Mouse (Mus musculus) lung, postnatal 0 days (tissue): ENCODE results near the gene Cd4. TPM values are rescaled to one million over a fixed set of nuclear protein-coding genes. Genes with fewer than 3 reads are reported as not detected.

Experiments
- ATAC-seq: fragments of 200-750 bp; cut with Nextera tagmentation; 2 replicates; pipeline ENCODE4 v1.8.0; 2017; ENCODE audit warnings: moderate library complexity
- DNase-seq: peaks from one replicate; pipeline ENCODE4 v3.0.0-alpha.2; 2016; ENCODE audit warnings: low spot score
- H3K27ac ChIP-seq: fragments of 300-500 bp; sonication (generic); 2 replicates; pipeline ENCODE4 v1.5.1; 2014; ENCODE audit warnings: antibody characterized with exemption, mild to moderate bottlenecking, low read length, mixed read lengths
- H3K27me3 ChIP-seq: fragments of 300-500 bp; sonication (generic); replicated peaks from 2 replicates; pipeline ENCODE4 v1.6.1; 2014; ENCODE audit warnings: low read length, mixed read lengths; ENCODE audit not compliant: insufficient read depth
- H3K36me3 ChIP-seq: fragments of 300-500 bp; sonication (generic); 2 replicates; pipeline ENCODE4 v1.6.1; 2014; ENCODE audit warnings: low read length, mixed read lengths; ENCODE audit not compliant: insufficient read depth
- H3K4me1 ChIP-seq: fragments of 300-500 bp; sonication (generic); 2 replicates; pipeline ENCODE4 v1.6.1; 2014; ENCODE audit warnings: antibody characterized with exemption, low read depth, low read length, mixed read lengths; ENCODE audit not compliant: insufficient read depth
- H3K4me2 ChIP-seq: fragments of 300-500 bp; sonication (generic); replicated peaks from 2 replicates; pipeline ENCODE4 v1.6.1; 2014; ENCODE audit warnings: low read depth, mild to moderate bottlenecking, low read length, moderate library complexity, mixed read lengths
- H3K4me3 ChIP-seq: fragments of 300-500 bp; sonication (generic); 2 replicates; pipeline ENCODE4 v1.5.1; 2014; ENCODE audit warnings: low read depth, low read length
- H3K9ac ChIP-seq: fragments of 300-500 bp; sonication (generic); replicated peaks from 2 replicates; pipeline ENCODE4 v1.6.1; 2014; ENCODE audit warnings: low read depth, mild to moderate bottlenecking
- H3K9me3 ChIP-seq: fragments of 300-500 bp; sonication (generic); 2 replicates; pipeline ENCODE4 v1.6.1; 2016; ENCODE audit warnings: low read length, mixed read lengths
- CTCF ChIP-seq: IDR thresholded peaks from 2 replicates; pipeline ENCODE4 v1.5.1; 2016; ENCODE audit warnings: antibody characterized with exemption, mild to moderate bottlenecking
- EP300 ChIP-seq: IDR thresholded peaks from 2 replicates; pipeline ENCODE4 v1.6.1; 2016; ENCODE audit warnings: antibody characterized with exemption, mild to moderate bottlenecking, control low read depth
- WGBS: fragments of 180-500 bp; shearing (Covaris S2); extraction: QIAGEN DNeasy Blood & Tissue Kit; methylation state at CpG from one replicate; pipeline ENCODE4 v1.1.7; 2014; 5-methylcytosine and 5-hydroxymethylcytosine counted together
- polyA plus RNA-seq: library from polyadenylated mRNA; unstranded; fragments of >200 nt; fragmentation: Nextera tagmentation; extraction: Ambion mirVana; gene quantifications from 2 replicates; pipeline ENCODE4 v1.2.1, GENCODE M21; 2015

The Cd4 gene
- polyA plus RNA-seq, 1 experiment from 2014 or later, result 0.10 TPM

- no peaks in the 10 kb centered on the region for H3K9me3 ChIP-seq
Observed at GRCm38 (mm10) chr6:124829799-124830700, 58.0 kb downstream of the Cd4 start.

GRCm38 (mm10) chr6:124828868-124829798 is 58.9 kb downstream of the Cd4 start, which contains the start of the genes Usp5 and Cdca3:
Gene Usp5, minus strand, starts transcription at chr6:124829484.
Gene Cdca3, plus strand, starts transcription at chr6:124829547.
- under 1% methylated on average over 55 of the region's 55 CpGs for WGBS
- H3K4me3 ChIP-seq, result peak within 1 kb of the TSS; percentile 71
- no peaks in the 10 kb centered on the region for H3K27me3 ChIP-seq
- peaks cover 19% of the 10 kb centered on the region for H3K36me3 ChIP-seq
- no peaks in the 10 kb centered on the region for H3K9me3 ChIP-seq
- H3K27ac ChIP-seq, result peak within 1 kb of the TSS; percentile 82
- peaks cover 8% of the 10 kb centered on the region; the same call in 1 of the 2 replicates for H3K4me1 ChIP-seq
- DNase-seq (peak; percentile 100), ATAC-seq (peak; percentile 92)
- peak within 1 kb of the TSS; percentile 74 for H3K4me2 ChIP-seq
- H3K9ac ChIP-seq, result peak within 1 kb of the TSS; percentile 42
- no peak for TF ChIP-seq EP300
- TF ChIP-seq CTCF, result peak; percentile 57

More at GRCm38 (mm10) chr6:124829799-124830700, 58.0 kb downstream of the Cd4 start:
- ATAC-seq, result peak; percentile 82
- Histone ChIP-seq H3K36me3 (peaks cover 12% of the 10 kb centered on the region), H3K27ac (peak overlapping the region; percentile 82), H3K4me2 (peak overlapping the region; percentile 74), H3K27me3 (no peaks in the 10 kb centered on the region), H3K4me3 (peak overlapping the region; percentile 71), H3K9ac (peak overlapping the region; percentile 42), H3K4me1 (peaks cover 8% of the 10 kb centered on the region; the same call in 1 of the 2 replicates)
- WGBS, result under 1% methylated on average over 38 of the region's 38 CpGs
- peak; percentile 34 for TF ChIP-seq CTCF
- TF ChIP-seq EP300, result peak; percentile 53; the same call in 1 of the 2 replicates
- peak; percentile 98 for DNase-seq

- peak; percentile 51 for DNase-seq
- Histone ChIP-seq H3K36me3 (peaks cover 29% of the 10 kb centered on the region), H3K27ac (0 out of 2 replicates have a peak overlapping the region, but pooled peaks have one; percentile 21), H3K9ac (peak overlapping the region; percentile 23; the same call in 1 of the 2 replicates), H3K4me2 (peak overlapping the region; percentile 62), H3K4me1 (peaks cover 8% of the 10 kb centered on the region; the same call in 1 of the 2 replicates), H3K9me3 (no peaks in the 10 kb centered on the region), H3K4me3 (peak overlapping the region; percentile 71), H3K27me3 (no peaks in the 10 kb centered on the region)
- ATAC-seq, result no peak
- TF ChIP-seq EP300 (no peak), CTCF (no peak)
- WGBS, result 20% methylated on average over 10 of the region's 10 CpGs
Observed at GRCm38 (mm10) chr6:124828101-124828592, 59.9 kb downstream of the Cd4 start.

- ATAC-seq (no peak), DNase-seq (no peak)
- H3K9ac ChIP-seq, result no peak overlapping the region
- H3K9me3 ChIP-seq, result no peaks in the 10 kb centered on the region
- WGBS, result 93% methylated on average over 4 of the region's 4 CpGs
- H3K36me3 ChIP-seq, result peaks cover 73% of the 10 kb centered on the region
- TF ChIP-seq CTCF, result no peak
- no peak for TF ChIP-seq EP300
- no peaks in the 10 kb centered on the region for H3K27me3 ChIP-seq
- H3K4me2 ChIP-seq, result no peak overlapping the region
- no peak overlapping the region for H3K4me3 ChIP-seq
- no peak overlapping the region for H3K27ac ChIP-seq
- H3K4me1 ChIP-seq, result no peaks in the 10 kb centered on the region
Observed at GRCm38 (mm10) chr6:124822049-124822448, 66.0 kb downstream of the Cd4 start.

GRCm38 (mm10) chr6:124820891-124821290 is 67.1 kb downstream of the Cd4 start:
- 93% methylated on average over 5 of the region's 5 CpGs for WGBS
- H3K4me2 ChIP-seq, result no peak overlapping the region
- no peak for DNase-seq

More at GRCm38 (mm10) chr6:124820891-124821290, 67.1 kb downstream of the Cd4 start:
- Histone ChIP-seq H3K4me1 (no peaks in the 10 kb centered on the region), H3K27me3 (no peaks in the 10 kb centered on the region), H3K27ac (no peak overlapping the region), H3K9me3 (no peaks in the 10 kb centered on the region), H3K36me3 (peaks cover 68% of the 10 kb centered on the region), H3K4me3 (no peak overlapping the region), H3K9ac (no peak overlapping the region)
- no peak for TF ChIP-seq CTCF
- TF ChIP-seq EP300, result no peak
- no peak for ATAC-seq
